Mouse (Mus musculus) forebrain, embryonic 11.5 days (tissue): ENCODE data around the gene Pet2. TPM values are rescaled to one million over a fixed set of nuclear protein-coding genes. Genes with fewer than 3 reads are reported as not detected.

Experiments used
- ATAC-seq: fragments of 200-750 bp; cut with Nextera tagmentation; replicated peaks from 2 replicates; pipeline ENCODE4 v1.8.0; 2017; ENCODE audit warnings: moderate TSS enrichment; ENCODE audit not compliant: low FRiP score
- DNase-seq: peaks from one replicate; pipeline ENCODE4 v3.0.0-alpha.2; 2017; ENCODE audit warnings: low spot score
- H3K27ac ChIP-seq: fragments of 300-500 bp; sonication (generic); 2 replicates; pipeline ENCODE4 v1.5.1; 2014; ENCODE audit warnings: low read depth, low read length
- H3K27me3 ChIP-seq: fragments of 300-500 bp; sonication (generic); 2 replicates; pipeline ENCODE4 v1.6.1; 2014; ENCODE audit warnings: mild to moderate bottlenecking, low read length, mixed read lengths; ENCODE audit not compliant: control insufficient read depth, insufficient read depth
- H3K36me3 ChIP-seq: fragments of 300-500 bp; sonication (generic); 2 replicates; pipeline ENCODE4 v1.6.1; 2014; ENCODE audit warnings: mild to moderate bottlenecking, low read length, moderate library complexity, mixed read lengths; ENCODE audit not compliant: control insufficient read depth, insufficient read depth
- H3K4me1 ChIP-seq: fragments of 300-500 bp; sonication (generic); replicated peaks from 2 replicates; pipeline ENCODE4 v1.6.1; 2014; ENCODE audit warnings: low read length, mixed read lengths; ENCODE audit not compliant: control insufficient read depth, insufficient read depth
- H3K4me2 ChIP-seq: fragments of 300-500 bp; sonication (generic); 2 replicates; pipeline ENCODE4 v1.6.1; 2014; ENCODE audit warnings: low read depth, mild to moderate bottlenecking, low read length, moderate library complexity, mixed read lengths; ENCODE audit not compliant: severe bottlenecking
- H3K4me3 ChIP-seq: fragments of 300-500 bp; sonication (generic); 2 replicates; pipeline ENCODE4 v1.5.1; 2014; ENCODE audit warnings: low read depth, low read length
- H3K9ac ChIP-seq: fragments of 300-500 bp; sonication (generic); 2 replicates; pipeline ENCODE4 v1.6.1; 2014; ENCODE audit warnings: low read length
- H3K9me3 ChIP-seq: fragments of 300-500 bp; sonication (generic); 2 replicates; pipeline ENCODE4 v1.6.1; 2016; ENCODE audit warnings: low read length, mixed read lengths; ENCODE audit not compliant: control insufficient read depth
- WGBS: fragments of 180-500 bp; shearing (Covaris S2); extraction: QIAGEN DNeasy Blood & Tissue Kit; methylation state at CpG from one replicate; pipeline ENCODE4 v1.1.7; 2014; 5-methylcytosine and 5-hydroxymethylcytosine counted together
- polyA plus RNA-seq: library from polyadenylated mRNA; unstranded; fragments of >200 nt; fragmentation: Nextera tagmentation; extraction: Ambion mirVana; gene quantifications from 2 replicates; pipeline ENCODE4 v1.2.1, GENCODE M21; 2014

The Pet2 gene
- polyA plus RNA-seq, result not detected in 2 replicates

GRCm38 (mm10) chrX:89409589-89409988 lies at the start of gene Pet2:
TSS of gene Pet2 (minus strand) at chrX:89409689.
- H3K9ac ChIP-seq, result no peak within 1 kb of the TSS
- no peak for DNase-seq
- H3K27ac ChIP-seq, result no peak within 1 kb of the TSS
- H3K27me3 ChIP-seq, result no peaks in the 10 kb centered on the region
- H3K4me3 ChIP-seq, result no peak within 1 kb of the TSS
- 95% methylated on average over 9 of the region's 9 CpGs for WGBS
- H3K9me3 ChIP-seq, result no peaks in the 10 kb centered on the region
- H3K4me1 ChIP-seq, result no peaks in the 10 kb centered on the region
- no peak within 1 kb of the TSS for H3K4me2 ChIP-seq
- no peak for ATAC-seq
- H3K36me3 ChIP-seq, result no peaks in the 10 kb centered on the region
